Mouse (Mus musculus) heart, postnatal 25 days (tissue): ENCODE measurements at regions not wholly inside any gene's neighbourhood (a gene's known extent, or its start where the extent isn't known, plus 50 kb on each side); places are given as distances from the start of the nearest gene placed in this dataset.

ENCODE experiments used
- DNase-seq: peaks from one replicate; pipeline ENCODE4 v3.0.0; 2022; ENCODE audit warnings: low spot score
- intact Hi-C: fragments of 180-260 bp; cut with DNase I; formaldehyde crosslinking; loops from one replicate; pipeline ENCODE4 v1.15.1; 2025

DNA sequence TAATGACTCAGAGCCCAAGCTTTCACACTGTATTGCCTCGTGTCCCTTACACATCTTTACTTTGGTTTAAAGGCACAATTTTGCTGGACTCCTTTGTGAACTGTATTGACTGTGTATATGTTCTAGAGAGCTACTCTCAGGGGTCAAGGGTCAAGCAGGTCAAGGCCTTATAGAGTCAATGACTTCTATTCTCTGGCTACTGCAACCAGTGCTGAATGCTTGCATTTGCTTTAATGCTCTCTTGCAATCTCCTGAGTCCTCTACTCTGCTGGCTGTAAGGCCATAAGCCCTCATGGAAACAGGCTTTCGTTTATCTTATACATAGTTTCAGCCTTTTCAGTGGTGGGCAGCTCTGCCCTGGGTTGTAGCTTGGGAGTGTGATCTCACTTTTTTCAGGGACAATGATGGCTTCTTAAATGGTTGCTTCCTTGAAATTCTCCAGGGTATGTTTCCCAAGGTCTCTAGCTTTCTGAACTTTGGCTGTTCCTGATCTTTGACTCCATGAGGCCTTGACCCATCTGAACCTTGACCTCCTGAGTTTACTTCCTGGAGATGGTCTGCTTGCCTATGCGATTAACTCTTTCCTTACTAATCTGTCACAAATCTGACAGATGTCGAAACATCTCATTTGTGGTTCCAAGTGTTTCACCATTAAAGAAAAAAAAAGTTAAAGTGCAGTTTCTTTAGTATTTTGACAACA lies 433.8 kb upstream of the Dph6 start:
- DNase-seq, result no peak
- intact Hi-C loops, result no loop called here

GRCm38 (mm10) chr2:115090430-115091175 lies 435.8 kb upstream of the Dph6 start:
- no peak for DNase-seq
- intact Hi-C loops, result no loop called here

DNA sequence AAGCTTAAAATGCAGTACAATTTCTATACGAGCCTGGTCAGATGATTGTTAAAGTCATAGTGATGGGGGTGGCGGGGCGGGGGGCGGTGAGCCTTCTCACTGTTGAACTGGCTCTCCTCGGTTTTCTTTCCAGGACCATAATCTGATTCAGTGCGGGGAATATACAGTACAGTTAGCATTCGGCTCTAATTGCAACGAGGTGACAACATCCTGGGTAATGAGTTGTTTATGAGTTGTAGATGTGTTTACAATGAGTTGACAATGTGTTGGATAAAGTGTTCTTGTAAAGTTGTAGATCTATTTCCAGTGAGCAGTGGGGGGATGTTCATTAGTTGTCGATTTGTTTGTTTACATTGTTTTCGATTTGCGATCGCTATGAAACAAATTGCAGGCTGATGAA lies 440.6 kb upstream of the Dph6 start:
- no peak for DNase-seq
- intact Hi-C loops, result no loop called here

GRCm38 (mm10) chr2:115101501-115101900 lies 446.7 kb upstream of the Dph6 start:
- intact Hi-C loops, result no loop called here
- DNase-seq, result no peak

GRCm38 (mm10) chr2:115119429-115120205 lies 461.9 kb upstream of the BC052040 start:
- no peak for DNase-seq
- intact Hi-C loops, result no loop called here

DNA sequence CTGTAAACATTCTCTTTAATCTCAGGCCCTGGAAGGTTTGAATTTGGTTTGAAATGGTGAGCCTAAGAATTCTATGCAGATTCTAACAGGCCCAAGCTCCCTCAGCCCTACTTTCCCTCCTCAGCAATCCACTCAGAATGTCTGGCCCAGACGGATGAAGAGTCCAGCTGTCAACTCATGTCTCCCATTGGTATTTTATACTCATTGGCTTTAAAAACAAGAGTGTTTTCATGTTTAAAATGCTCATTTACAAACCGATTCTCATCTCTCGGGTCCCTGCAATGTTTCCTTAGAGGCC lies 461.4 kb upstream of the BC052040 start:
- intact Hi-C loops, result no loop called here
- DNase-seq, result no peak

GRCm38 (mm10) chr2:115126625-115127369 lies 454.7 kb upstream of the BC052040 start:
- no peak for DNase-seq
- intact Hi-C loops, result no loop called here

DNA sequence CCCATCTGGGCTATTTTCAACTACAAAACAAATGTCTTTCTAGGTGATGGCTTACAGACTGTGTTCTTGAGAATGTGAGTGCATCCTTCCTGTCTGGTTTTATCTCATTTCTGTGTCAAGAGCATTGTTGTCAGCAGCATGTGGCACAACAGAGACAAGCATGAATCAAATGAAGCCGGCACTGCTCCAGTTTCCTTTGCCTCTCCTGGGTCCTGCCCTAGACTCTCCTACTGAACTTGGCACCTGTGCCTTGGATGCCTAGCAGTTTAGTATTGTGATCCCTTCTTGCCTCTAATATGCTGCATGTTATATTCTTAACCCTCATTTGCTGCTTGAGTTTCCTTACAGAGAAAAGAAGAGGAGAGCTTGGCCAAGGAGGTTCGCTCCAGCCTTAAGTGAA lies 449.8 kb upstream of the BC052040 start:
- intact Hi-C loops, result no loop called here
- DNase-seq, result no peak

GRCm38 (mm10) chr2:115132165-115132592 lies 449.3 kb upstream of the BC052040 start:
- intact Hi-C loops, result no loop called here

DNA sequence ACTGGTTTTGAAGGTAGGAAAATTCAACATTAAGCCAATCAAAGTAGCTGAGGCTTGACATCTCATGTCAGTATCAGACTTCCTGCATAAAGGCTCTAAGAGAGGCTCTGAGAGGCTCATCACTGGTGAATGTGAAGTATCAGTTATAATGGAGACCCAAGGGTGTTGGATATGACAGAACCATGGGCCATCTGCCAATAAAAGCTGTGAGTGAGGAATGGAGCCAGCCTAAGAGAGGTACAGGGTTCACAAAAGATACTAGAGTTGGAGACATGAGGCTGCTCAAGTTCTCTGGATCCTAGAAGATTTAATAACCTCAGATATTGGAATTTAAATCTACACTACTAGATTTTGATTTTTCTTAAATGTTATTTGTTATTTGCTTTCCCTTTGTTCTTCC lies 440.1 kb upstream of the BC052040 start:
- intact Hi-C loops, result no loop called here

More at GRCm38 (mm10) chr2:115132165-115132592, 449.3 kb upstream of the BC052040 start:
- DNase-seq, result no peak

DNA sequence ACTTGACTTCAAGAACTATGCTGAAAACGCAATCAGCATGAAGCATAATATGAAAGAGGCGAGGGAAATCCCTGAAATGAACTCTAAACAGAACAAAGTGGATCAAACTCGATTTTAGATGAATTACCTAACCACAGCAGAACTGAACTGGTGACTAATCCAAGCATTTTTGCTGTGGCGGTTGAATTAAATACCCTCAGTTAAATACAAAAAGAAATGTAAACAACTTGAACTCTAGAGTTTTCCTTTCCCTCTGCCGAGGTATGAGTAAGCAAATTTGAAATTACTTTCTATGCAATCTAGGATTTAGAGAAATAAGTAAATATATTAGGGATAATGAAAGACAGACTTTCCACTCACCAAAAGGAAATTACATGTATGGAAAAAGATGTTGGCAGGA lies 409.4 kb upstream of the BC052040 start:
- no peak for DNase-seq
- intact Hi-C loops, result no loop called here

More for the DNA sequence above, 440.1 kb upstream of the BC052040 start:
- no peak for DNase-seq

DNA sequence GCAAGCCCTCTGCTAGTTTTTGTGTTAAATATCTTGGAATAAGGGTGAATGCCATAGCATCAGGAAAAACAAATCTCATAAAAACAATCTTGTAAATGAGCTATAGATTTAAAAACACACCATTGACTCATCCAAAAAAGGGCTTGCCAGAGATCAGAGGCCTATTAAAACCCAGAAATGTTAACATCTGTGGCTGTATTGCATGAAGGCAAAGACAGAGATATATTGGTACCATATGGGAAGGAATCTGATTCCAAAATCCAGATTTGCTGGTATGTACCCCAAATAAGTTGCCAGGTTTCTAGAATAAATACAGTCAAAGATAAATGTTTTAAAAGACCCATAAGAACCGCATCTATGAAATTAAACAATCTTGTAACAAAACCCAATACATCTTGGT lies 404.4 kb upstream of the BC052040 start:
- no peak for DNase-seq
- intact Hi-C loops, result no loop called here

DNA sequence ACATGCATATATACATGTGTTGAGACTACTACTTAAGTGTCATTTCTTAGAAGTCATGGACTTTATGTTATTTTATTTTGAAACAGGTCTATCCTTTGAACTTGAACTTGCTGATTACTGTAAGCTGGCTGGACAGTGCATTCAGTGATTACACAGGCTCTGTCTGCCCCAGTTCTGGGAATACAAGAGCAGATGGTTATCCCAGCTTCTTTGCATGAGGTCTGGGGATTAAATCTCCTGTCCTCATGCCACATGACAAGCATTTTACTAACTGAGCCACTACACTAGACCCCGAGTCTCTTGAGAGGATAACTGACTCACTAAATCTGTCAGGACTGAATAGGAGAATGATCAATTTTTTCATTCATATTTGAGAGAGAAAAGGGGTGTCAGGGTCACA lies 403.6 kb upstream of the BC052040 start:
- intact Hi-C loops, result no loop called here
- DNase-seq, result no peak

- no peak for DNase-seq
- intact Hi-C loops, result no loop called here
Measured at GRCm38 (mm10) chr2:115211191-115211590, 370.3 kb upstream of the BC052040 start.

DNA sequence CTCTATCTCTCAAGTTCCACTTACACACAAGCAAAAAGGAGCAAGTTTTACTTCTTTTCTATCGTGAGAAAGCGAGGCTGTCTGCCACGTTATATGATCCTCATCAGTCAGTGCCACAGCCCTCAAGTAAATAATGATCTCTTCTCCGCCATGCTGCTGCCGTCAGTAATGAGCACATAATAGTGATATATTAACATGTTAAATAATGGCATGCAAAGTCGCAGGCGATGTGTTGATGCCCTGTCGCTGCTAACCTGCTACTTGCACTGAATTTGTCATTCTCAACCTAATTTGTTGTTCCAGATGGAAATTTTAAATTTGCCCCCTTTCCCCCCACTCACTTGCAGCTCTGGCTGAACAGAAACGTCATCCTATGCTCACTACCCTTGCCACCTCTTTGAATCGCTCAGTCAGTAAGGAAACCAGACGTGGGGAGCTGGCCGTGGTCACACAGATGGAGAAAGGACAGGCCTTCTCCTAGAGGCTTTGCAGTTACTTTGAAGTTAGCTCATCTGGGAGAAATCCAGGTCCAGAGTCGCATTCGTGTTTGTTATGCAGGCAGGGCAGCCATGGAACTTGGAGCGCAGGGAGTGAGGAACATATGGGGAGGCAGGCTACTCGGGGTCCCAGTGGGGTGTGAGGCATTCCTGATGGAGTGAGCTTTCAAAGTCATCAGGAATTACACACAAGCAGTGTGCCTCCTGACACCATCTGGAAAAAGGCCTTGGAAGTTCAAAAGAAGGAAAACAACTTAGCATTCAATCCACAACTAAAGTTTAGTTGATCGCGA lies 368.1 kb upstream of the BC052040 start:
- intact Hi-C loops, result no loop called here
- DNase-seq, result no peak

DNA sequence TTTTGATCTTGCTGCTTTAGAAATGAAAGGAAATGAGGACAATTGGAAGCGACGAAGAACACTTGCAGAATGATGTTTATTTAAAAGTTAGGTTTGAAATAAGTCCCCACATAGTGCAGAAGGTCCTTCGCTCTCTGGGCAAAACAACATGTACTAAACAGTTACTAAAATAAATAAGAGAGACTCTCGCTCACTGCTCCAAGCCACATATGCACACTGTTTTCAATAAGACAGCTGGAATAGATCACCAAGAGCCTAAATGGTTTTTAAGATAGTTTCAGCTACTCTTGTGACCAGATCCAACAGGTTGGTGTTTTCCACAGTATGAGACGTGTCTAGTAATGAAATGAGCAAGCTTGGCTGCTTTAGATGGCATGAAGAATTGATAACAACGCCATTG lies 367.2 kb upstream of the BC052040 start:
- intact Hi-C loops, result no loop called here
- DNase-seq, result no peak

DNA sequence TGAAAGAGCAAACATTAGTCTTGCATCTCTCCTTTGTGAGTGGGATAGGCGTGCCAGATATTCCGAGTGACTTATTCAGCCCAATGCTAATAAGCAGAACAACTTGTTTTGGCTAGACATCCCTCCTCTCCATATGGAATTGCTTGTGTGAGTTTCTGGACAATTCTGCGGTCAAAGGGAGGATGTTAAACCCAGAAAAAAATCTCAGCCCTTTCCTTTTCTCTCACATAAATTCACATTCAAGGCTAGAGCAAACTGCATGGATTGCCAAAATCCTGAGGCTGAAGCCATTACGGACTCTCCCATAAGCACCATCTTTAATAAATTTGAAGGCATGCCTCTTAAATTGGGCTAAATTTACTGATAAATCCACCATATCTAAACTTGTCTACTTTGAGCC lies 351.5 kb upstream of the BC052040 start:
- DNase-seq, result no peak
- intact Hi-C loops, result no loop called here

DNA sequence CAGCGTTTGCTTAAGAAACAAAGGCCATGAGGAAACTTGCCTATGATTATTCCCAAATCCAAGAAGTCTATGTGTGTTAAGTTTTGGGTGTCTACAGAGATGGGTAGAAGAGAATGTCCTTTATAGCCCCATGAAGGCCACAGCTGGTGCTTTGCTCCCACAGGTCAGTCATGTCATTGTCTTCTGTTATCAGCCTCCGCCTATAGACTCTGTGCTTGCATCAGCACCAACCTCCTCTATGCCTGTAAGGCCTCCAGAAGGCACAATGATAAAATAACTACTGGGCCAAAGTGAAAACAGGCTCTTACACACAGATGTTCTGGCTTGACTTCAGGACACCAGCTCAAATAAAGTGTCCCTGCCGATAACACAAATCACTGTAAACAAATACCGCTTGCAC lies 333.8 kb upstream of the BC052040 start:
- DNase-seq, result no peak
- intact Hi-C loops, result no loop called here

GRCm38 (mm10) chr2:115250019-115250807 lies 331.3 kb upstream of the BC052040 start:
- intact Hi-C loops, result no loop called here
- DNase-seq, result no peak
